In the genomic region with DNA sequence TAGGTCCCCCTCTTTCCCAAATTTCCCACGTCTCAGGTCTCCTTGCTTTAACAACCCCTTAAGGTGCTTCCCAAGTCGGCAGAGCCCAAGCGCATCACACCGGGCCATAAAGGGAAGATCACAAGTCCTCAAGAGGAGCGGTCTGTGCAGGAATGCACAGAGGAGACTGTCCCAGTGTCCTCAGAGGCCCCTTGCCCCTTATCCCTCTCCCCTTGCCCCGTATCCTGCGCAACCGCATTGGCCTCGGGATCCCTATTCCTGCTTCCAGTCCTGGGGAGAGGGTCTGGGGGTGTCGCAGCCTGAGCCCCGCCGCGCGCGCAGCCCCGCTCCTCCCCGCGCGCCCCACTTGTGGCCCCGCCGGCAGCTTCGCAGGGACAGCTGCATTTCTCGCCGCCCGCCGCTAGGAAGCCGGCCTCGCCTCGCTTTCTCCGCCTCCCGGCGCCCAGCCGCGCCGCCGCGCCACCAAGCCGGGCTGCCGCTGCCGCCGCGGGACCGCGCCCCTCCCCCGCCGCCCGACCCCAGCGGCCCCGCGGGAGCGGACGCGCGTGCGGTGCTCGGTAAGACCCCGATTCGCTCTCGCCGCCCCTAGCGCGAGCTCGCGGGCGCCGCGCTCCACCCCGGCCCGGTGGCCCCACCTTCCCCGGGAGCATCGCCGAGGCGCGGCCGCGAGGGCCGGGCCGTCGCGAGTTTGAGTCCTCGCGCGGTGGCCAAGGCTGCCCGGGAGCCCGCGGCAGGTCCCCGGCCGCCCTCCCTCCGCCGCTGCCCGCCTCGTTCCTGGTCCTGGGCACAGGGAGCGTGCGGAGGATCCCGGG, we compare ENCODE assay signal across 8 mouse cellular contexts. TPM values are rescaled to one million over a fixed set of nuclear protein-coding genes. Genes with fewer than 3 reads are reported as not detected.
A peak's percentile ranks its signal among the peaks of the same experiment; 100 is the strongest.
DNase-seq lines count a peak whose midpoint lies in the region; ATAC-seq and TF ChIP-seq lines count a peak whose summit lies in the region.

No protein-coding gene starts in this region.

- ATAC-seq in forebrain, postnatal 0 days = peak; percentile 81

- H3K4me2 ChIP-seq in forebrain, postnatal 0 days (ENCODE audit: low read depth) = peak overlapping the region; percentile 84

- peak overlapping the region; percentile 86 for H3K27ac ChIP-seq in forebrain, postnatal 0 days (ENCODE audit: low read depth, low read length)
- H3K27ac ChIP-seq in hindbrain, embryonic 10.5 days = peak overlapping the region; percentile 100

- H3K27me3 ChIP-seq in forebrain, postnatal 0 days (ENCODE audit: insufficient read depth, low read length) = no peaks in the 10 kb centered on the region
- peaks cover 13% of the 10 kb centered on the region for H3K27me3 ChIP-seq in hindbrain, embryonic 10.5 days (ENCODE audit: insufficient read depth, poor library complexity, severe bottlenecking)

- no peaks in the 10 kb centered on the region for H3K9me3 ChIP-seq in forebrain, postnatal 0 days (ENCODE audit: low read length)
- no peaks in the 10 kb centered on the region for H3K9me3 ChIP-seq in hindbrain, embryonic 10.5 days

- H3K9ac ChIP-seq in forebrain, postnatal 0 days = peak overlapping the region; percentile 93

- peaks cover 8% of the 10 kb centered on the region; the same call in 1 of the 2 replicates for H3K4me1 ChIP-seq in forebrain, postnatal 0 days (ENCODE audit: insufficient read depth)
- peaks cover 67% of the 10 kb centered on the region for H3K4me1 ChIP-seq in hindbrain, embryonic 10.5 days (replicated peaks)

- H3K4me3 ChIP-seq in forebrain, postnatal 0 days (ENCODE audit: low read depth, low read length) = peak overlapping the region; percentile 89
- H3K4me3 ChIP-seq in hindbrain, embryonic 10.5 days = peak overlapping the region; percentile 97

- 3% methylated on average over 83 of the region's 95 CpGs for WGBS in forebrain, postnatal 0 days
- under 1% methylated on average over 89 of the region's 95 CpGs for WGBS in hindbrain, embryonic 10.5 days

- TF ChIP-seq CTCF in forebrain, postnatal 0 days (IDR thresholded peaks at IDR 0.05; ENCODE audit: low read depth) = peak; percentile 64

- H3K36me3 ChIP-seq in forebrain, postnatal 0 days (ENCODE audit: insufficient read depth) = no peaks in the 10 kb centered on the region
- H3K36me3 ChIP-seq in hindbrain, embryonic 10.5 days = peaks cover 20% of the 10 kb centered on the region

- DNase-seq in ES-CJ7 (ENCODE audit: low read depth, low spot score) = peak; percentile 47
- peak; percentile 76 for DNase-seq in cerebellum, adult 11 months
- peak; percentile 79 for DNase-seq in forebrain, postnatal 0 days
- peak; percentile 85 for DNase-seq in hindbrain, embryonic 10.5 days (ENCODE audit: low spot score)
- peak; percentile 72 to 74 for DNase-seq in layer of hippocampus, postnatal 14 days (ENCODE audit: low spot score in 2 of 2)
- peak; percentile 87 for DNase-seq in lung, postnatal 10 days
- peak; percentile 70 for DNase-seq in ovary, postnatal 14 days (ENCODE audit: low spot score)
- peak; percentile 87 for DNase-seq in thymus, postnatal 14 days

RNA-seq across cellular contexts. Expression of a gene that starts 1.1 kb away (rescaled TPM):
- total RNA-seq in forebrain, postnatal 0 days (2014; rRNA removed) = 28.9 and 34.7 TPM in 2 replicates
- polyA plus RNA-seq in forebrain, postnatal 0 days (2015; fragmentation: Nextera tagmentation; extraction: Ambion mirVana) = 22.0 and 34.6 TPM in 2 replicates
- 20.5 and 27.1 TPM in 2 replicates for polyA plus RNA-seq in hindbrain, embryonic 10.5 days (2016; fragmentation: Nextera tagmentation; extraction: Ambion mirVana)
- 10 to 100 TPM; 32.0 to 32.1 TPM for total RNA-seq in layer of hippocampus, postnatal 14 days (2021)

RNA-seq across cellular contexts. Expression of a gene that starts 30.9 kb away (rescaled TPM):
- 33.0 and 43.7 TPM in 2 replicates for total RNA-seq in forebrain, postnatal 0 days (2014; rRNA removed)
- 28.0 and 34.6 TPM in 2 replicates for polyA plus RNA-seq in forebrain, postnatal 0 days (2015; fragmentation: Nextera tagmentation; extraction: Ambion mirVana)
- 64.7 and 64.8 TPM in 2 replicates for polyA plus RNA-seq in hindbrain, embryonic 10.5 days (2016; fragmentation: Nextera tagmentation; extraction: Ambion mirVana)
- total RNA-seq in layer of hippocampus, postnatal 14 days (2021) = 10 to 100 TPM; 24.8 to 27.7 TPM

RNA-seq across cellular contexts. Expression of a gene that starts 51.8 kb away (rescaled TPM):
- total RNA-seq in forebrain, postnatal 0 days (2014; rRNA removed) = 282 and 390 TPM in 2 replicates
- 103 and 121 TPM in 2 replicates for polyA plus RNA-seq in forebrain, postnatal 0 days (2015; fragmentation: Nextera tagmentation; extraction: Ambion mirVana)
- polyA plus RNA-seq in hindbrain, embryonic 10.5 days (2016; fragmentation: Nextera tagmentation; extraction: Ambion mirVana) = 337 and 377 TPM in 2 replicates
- 100 to 1,000 TPM; 202 to 214 TPM for total RNA-seq in layer of hippocampus, postnatal 14 days (2021)

Comparison
In these comparisons a context has a peak if more than half of its experiments do, and no peak if none do; other contexts are left out.
1. Peak in every context shown above with its lines: DNase-seq, ATAC-seq, H3K4me3 ChIP-seq and H3K27ac ChIP-seq.